Mouse (Mus musculus) megakaryocyte, embryonic 14.5 days (primary cell): Measurements from ENCODE around the gene Trim72.

Source experiments
- FLI1 ChIP-seq: IDR thresholded peaks from 2 replicates; pipeline ENCODE4 v1.6.1; 2012; ENCODE audit warnings: low read length, inconsistent platforms, mixed read lengths
- GATA1 ChIP-seq: IDR thresholded peaks from 3 replicates; pipeline ENCODE4 v1.6.1; 2012; ENCODE audit warnings: mixed read lengths, low read length, inconsistent platforms, borderline replicate concordance

GRCm38 (mm10) chr7:128022974-128023373, 19.2 kb downstream of the Trim72 start:
- TF ChIP-seq GATA1 (no peak), FLI1 (no peak)
